Mouse (Mus musculus) neural tube, embryonic 15.5 days (tissue): ENCODE measurements around the gene Brinp3. TPM values are rescaled to one million over a fixed set of nuclear protein-coding genes. Genes with fewer than 3 reads are reported as not detected.
"Not testable (repeated sequence)": the region's sequence is repeated elsewhere in the genome, so short reads cannot be mapped to it uniquely, and the experiment has no call there.

Experiments used
- ATAC-seq: fragments of 200-750 bp; cut with Nextera tagmentation; 2 replicates; pipeline ENCODE4 v1.8.0; 2017; ENCODE audit warnings: mild to moderate bottlenecking, moderate TSS enrichment, moderate library complexity; ENCODE audit not compliant: low FRiP score
- H3K27ac ChIP-seq: fragments of 300-500 bp; sonication (generic); replicated peaks from 2 replicates; pipeline ENCODE4 v1.5.1; 2015; ENCODE audit warnings: mild to moderate bottlenecking, inconsistent platforms
- H3K27me3 ChIP-seq: fragments of 300-500 bp; sonication (generic); replicated peaks from 2 replicates; pipeline ENCODE4 v1.6.1; 2015; ENCODE audit warnings: inconsistent platforms
- H3K36me3 ChIP-seq: fragments of 300-500 bp; sonication (generic); 2 replicates; pipeline ENCODE4 v1.6.1; 2015; ENCODE audit warnings: inconsistent platforms
- H3K4me1 ChIP-seq: fragments of 300-500 bp; sonication (generic); 2 replicates; pipeline ENCODE4 v1.6.1; 2015; ENCODE audit warnings: inconsistent platforms
- H3K4me2 ChIP-seq: fragments of 300-500 bp; sonication (generic); 2 replicates; pipeline ENCODE4 v1.6.1; 2015; ENCODE audit warnings: inconsistent platforms, mild to moderate bottlenecking, moderate library complexity
- H3K4me3 ChIP-seq: fragments of 300-500 bp; sonication (generic); replicated peaks from 2 replicates; pipeline ENCODE4 v1.5.1; 2015; ENCODE audit warnings: mild to moderate bottlenecking, inconsistent platforms
- H3K9ac ChIP-seq: fragments of 300-500 bp; sonication (generic); replicated peaks from 2 replicates; pipeline ENCODE4 v1.6.1; 2015; ENCODE audit warnings: mild to moderate bottlenecking, inconsistent platforms
- H3K9me3 ChIP-seq: fragments of 300-500 bp; sonication (generic); replicated peaks from 2 replicates; pipeline ENCODE4 v1.6.1; 2016; ENCODE audit warnings: inconsistent platforms
- WGBS: fragments of 180-500 bp; shearing (Covaris S2); methylation state at CpG from one replicate; pipeline ENCODE4 v1.1.7; 2015; ENCODE audit warnings: mixed read lengths; 5-methylcytosine and 5-hydroxymethylcytosine counted together
- polyA plus RNA-seq: library from polyadenylated mRNA; unstranded; fragments of >200 nt; fragmentation: Nextera tagmentation; extraction: Ambion mirVana; gene quantifications from 2 replicates; pipeline ENCODE4 v1.2.1, GENCODE M21; 2015

Gene Brinp3
- polyA plus RNA-seq, 1 experiment from 2014 or later = 35.9 TPM

- ATAC-seq = no peak
- 87% methylated on average over 3 of the region's 3 CpGs for WGBS
- no peak overlapping the region for H3K9ac ChIP-seq
- no peak overlapping the region for H3K4me2 ChIP-seq
- no peaks in the 10 kb centered on the region for H3K4me1 ChIP-seq
- no peaks in the 10 kb centered on the region for H3K27me3 ChIP-seq
- H3K27ac ChIP-seq = no peak overlapping the region
- H3K4me3 ChIP-seq = no peak overlapping the region
- H3K9me3 ChIP-seq = no peaks in the 10 kb centered on the region
- no peaks in the 10 kb centered on the region for H3K36me3 ChIP-seq
These were observed 67.6 kb downstream of the Brinp3 start for GRCm38 (mm10) chr1:146562144-146562543.

GRCm38 (mm10) chr1:146584181-146584580 is 89.6 kb downstream of the Brinp3 start:
- 74% methylated on average over 7 of the region's 7 CpGs for WGBS
- Histone ChIP-seq H3K27me3 (no peaks in the 10 kb centered on the region), H3K4me2 (no peak overlapping the region), H3K9ac (no peak overlapping the region), H3K9me3 (no peaks in the 10 kb centered on the region), H3K4me1 (no peaks in the 10 kb centered on the region), H3K27ac (no peak overlapping the region), H3K4me3 (no peak overlapping the region), H3K36me3 (no peaks in the 10 kb centered on the region)
- no peak for ATAC-seq

- Histone ChIP-seq H3K27me3 (no peaks in the 10 kb centered on the region), H3K9ac (no peak overlapping the region), H3K9me3 (no peaks in the 10 kb centered on the region), H3K36me3 (no peaks in the 10 kb centered on the region), H3K4me3 (no peak overlapping the region), H3K4me2 (no peak overlapping the region), H3K4me1 (no peaks in the 10 kb centered on the region), H3K27ac (no peak overlapping the region)
- no peak for ATAC-seq
- WGBS = 76% methylated on average over 2 of the region's 2 CpGs
These were observed 138.3 kb downstream of the Brinp3 start for GRCm38 (mm10) chr1:146632895-146633294.

GRCm38 (mm10) chr1:146657214-146657613 is 162.7 kb downstream of the Brinp3 start:
- Histone ChIP-seq H3K36me3 (no peaks in the 10 kb centered on the region), H3K9ac (no peak overlapping the region), H3K9me3 (no peaks in the 10 kb centered on the region), H3K27me3 (no peaks in the 10 kb centered on the region), H3K4me1 (no peaks in the 10 kb centered on the region), H3K4me2 (no peak overlapping the region), H3K27ac (no peak overlapping the region), H3K4me3 (no peak overlapping the region)
- WGBS = 62% methylated on average over 4 of the region's 4 CpGs
- no peak for ATAC-seq

GRCm38 (mm10) chr1:146700724-146701123 is 206.2 kb downstream of the Brinp3 start:
- no peak overlapping the region for H3K9ac ChIP-seq
- 77% methylated on average over 4 of the region's 4 CpGs for WGBS
- H3K4me3 ChIP-seq = no peak overlapping the region
- no peak overlapping the region for H3K4me2 ChIP-seq
- no peaks in the 10 kb centered on the region for H3K9me3 ChIP-seq
- ATAC-seq = no peak
- H3K27ac ChIP-seq = no peak overlapping the region
- no peaks in the 10 kb centered on the region for H3K27me3 ChIP-seq
- no peaks in the 10 kb centered on the region for H3K4me1 ChIP-seq
- H3K36me3 ChIP-seq = no peaks in the 10 kb centered on the region

- WGBS = 77% methylated on average over 3 of the region's 3 CpGs
- ATAC-seq = no peak
These were observed 225.0 kb downstream of the Brinp3 start for GRCm38 (mm10) chr1:146719556-146719955.

GRCm38 (mm10) chr1:146724784-146725513 is 230.4 kb downstream of the Brinp3 start:
- peak overlapping the region; percentile 64 for H3K4me2 ChIP-seq
- WGBS = 5% methylated on average over 33 of the region's 35 CpGs
- not testable (repeated sequence) for H3K9me3 ChIP-seq, H3K4me1 ChIP-seq, H3K27me3 ChIP-seq, H3K27ac ChIP-seq, H3K36me3 ChIP-seq, H3K9ac ChIP-seq
- peak; percentile 83 for ATAC-seq
- H3K4me3 ChIP-seq = peak overlapping the region; percentile 40

More at GRCm38 (mm10) chr1:146719556-146719955, 225.0 kb downstream of the Brinp3 start:
- Histone ChIP-seq H3K4me2 (no peak overlapping the region), H3K9me3 (no peaks in the 10 kb centered on the region), H3K4me1 (no peaks in the 10 kb centered on the region), H3K36me3 (no peaks in the 10 kb centered on the region), H3K4me3 (no peak overlapping the region), H3K27ac (no peak overlapping the region), H3K27me3 (no peaks in the 10 kb centered on the region), H3K9ac (no peak overlapping the region)

- H3K36me3 ChIP-seq = no peaks in the 10 kb centered on the region
- no peak overlapping the region for H3K4me3 ChIP-seq
- no peaks in the 10 kb centered on the region for H3K9me3 ChIP-seq
- H3K4me1 ChIP-seq = no peaks in the 10 kb centered on the region
- H3K27me3 ChIP-seq = no peaks in the 10 kb centered on the region
- H3K4me2 ChIP-seq = no peak overlapping the region
- no peak overlapping the region for H3K27ac ChIP-seq
- no peak for ATAC-seq
- H3K9ac ChIP-seq = no peak overlapping the region
These were observed 256.5 kb downstream of the Brinp3 start for GRCm38 (mm10) chr1:146751066-146751465.

- no peaks in the 10 kb centered on the region for H3K4me1 ChIP-seq
- H3K36me3 ChIP-seq = no peaks in the 10 kb centered on the region
- H3K27me3 ChIP-seq = no peaks in the 10 kb centered on the region
- H3K27ac ChIP-seq = no peak overlapping the region
- no peak overlapping the region for H3K9ac ChIP-seq
- 57% methylated on average over 4 of the region's 4 CpGs for WGBS
- no peaks in the 10 kb centered on the region for H3K9me3 ChIP-seq
- no peak for ATAC-seq
- no peak overlapping the region for H3K4me3 ChIP-seq
- no peak overlapping the region for H3K4me2 ChIP-seq
These were observed 288.7 kb downstream of the Brinp3 start for GRCm38 (mm10) chr1:146783259-146783658.

GRCm38 (mm10) chr1:146787236-146787635 is 292.7 kb downstream of the Brinp3 start:
- Histone ChIP-seq H3K36me3 (no peaks in the 10 kb centered on the region), H3K27me3 (no peaks in the 10 kb centered on the region), H3K9me3 (no peaks in the 10 kb centered on the region), H3K4me2 (no peak overlapping the region), H3K27ac (no peak overlapping the region), H3K4me3 (no peak overlapping the region), H3K4me1 (no peaks in the 10 kb centered on the region), H3K9ac (no peak overlapping the region)
- WGBS = 75% methylated on average over 2 of the region's 2 CpGs
- no peak for ATAC-seq

- H3K4me1 ChIP-seq = no peaks in the 10 kb centered on the region
- H3K9ac ChIP-seq = no peak overlapping the region
- H3K27me3 ChIP-seq = no peaks in the 10 kb centered on the region
- no peak for ATAC-seq
- H3K4me2 ChIP-seq = no peak overlapping the region
- H3K4me3 ChIP-seq = no peak overlapping the region
- no peaks in the 10 kb centered on the region for H3K9me3 ChIP-seq
- no peaks in the 10 kb centered on the region for H3K36me3 ChIP-seq
- H3K27ac ChIP-seq = no peak overlapping the region
These were observed 298.3 kb downstream of the Brinp3 start for GRCm38 (mm10) chr1:146792826-146793225.

GRCm38 (mm10) chr1:146799986-146800553 is 305.5 kb downstream of the Brinp3 start:
- no peaks in the 10 kb centered on the region for H3K27me3 ChIP-seq
- 64% methylated on average over 6 of the region's 6 CpGs for WGBS
- H3K36me3 ChIP-seq = no peaks in the 10 kb centered on the region
- ATAC-seq = peak; percentile 55
- no peak overlapping the region for H3K27ac ChIP-seq
- H3K9me3 ChIP-seq = no peaks in the 10 kb centered on the region
- H3K4me1 ChIP-seq = no peaks in the 10 kb centered on the region
- H3K4me2 ChIP-seq = no peak overlapping the region
- no peak overlapping the region for H3K4me3 ChIP-seq
- H3K9ac ChIP-seq = no peak overlapping the region
